Mouse (Mus musculus) cerebellum, adult 2 months (tissue): ENCODE results near the gene Arl6ip5.

Experiments used
- CTCF ChIP-seq: fragments of 200-500 bp; IDR thresholded peaks from 2 replicates; pipeline ENCODE4 v1.5.1; 2011; ENCODE audit warnings: low read depth, mild to moderate bottlenecking, control low read depth, low read length, moderate library complexity, borderline replicate concordance; ENCODE audit not compliant: insufficient read depth
- POLR2A ChIP-seq: fragments of 200-500 bp; IDR thresholded peaks from 2 replicates; pipeline ENCODE4 v1.6.1; 2011; ENCODE audit warnings: low read length, control low read depth, borderline replicate concordance; ENCODE audit not compliant: insufficient read depth

DNA sequence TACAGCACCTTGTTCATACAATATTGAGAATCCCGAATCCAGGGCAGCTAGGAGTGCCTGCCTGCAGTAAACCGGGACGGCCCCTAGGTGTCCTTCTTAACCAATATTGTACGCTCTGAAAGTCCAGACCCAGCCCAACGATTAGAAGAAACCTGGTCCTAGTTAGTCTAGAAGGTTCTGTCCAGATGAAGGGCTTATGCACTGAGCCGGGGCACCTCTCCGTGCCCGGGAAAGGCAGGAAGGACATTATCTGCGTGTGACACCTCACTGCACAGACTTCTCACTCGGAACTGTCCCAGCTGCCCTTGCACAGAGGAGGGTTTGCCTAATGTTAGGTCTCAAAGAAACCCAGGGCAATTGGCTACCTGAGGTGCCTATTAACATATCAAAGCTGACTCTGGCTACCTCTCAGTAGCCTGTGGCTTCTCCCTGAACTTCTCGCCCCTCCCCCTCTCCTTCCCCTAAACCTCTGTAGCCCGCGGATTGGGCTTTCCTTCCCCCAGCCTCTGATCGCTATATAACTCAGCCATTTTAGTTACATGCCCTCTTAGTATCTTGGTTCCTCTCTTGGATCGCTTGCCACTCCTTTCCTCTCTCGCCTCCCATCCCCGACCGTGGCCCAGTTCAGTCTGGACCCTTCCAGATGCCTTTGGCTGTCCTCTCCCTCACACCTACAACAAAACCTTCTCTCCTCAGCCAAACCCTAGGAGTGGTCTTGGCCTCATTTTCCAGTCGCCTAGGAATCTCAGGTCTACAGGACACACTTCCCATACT is 67.7 kb downstream of the Arl6ip5 start:
- no peak for TF ChIP-seq POLR2A
- peak; percentile 86 for TF ChIP-seq CTCF
